Mouse (Mus musculus) spleen, postnatal 14 days (tissue): ENCODE measurements around the gene H2al1b.

Source experiments
- DNase-seq, 2 experiments: peaks; one replicate each; pipeline ENCODE4 v3.0.0; 2021 to 2022; ENCODE audit warnings: low spot score in 2 of 2

The H2al1b gene

GRCm38 (mm10) chrX:11346756-11347155 lies 44.5 kb downstream of the H2al1b start:
- no peak for DNase-seq
